Mouse (Mus musculus) left cerebral cortex, adult 8-10 months (tissue): ENCODE measurements around the gene Gm21852. TPM values are rescaled to one million over a fixed set of nuclear protein-coding genes. Genes with fewer than 3 reads are reported as not detected.
"Not testable (repeated sequence)": the region's sequence is repeated elsewhere in the genome, so short reads cannot be mapped to it uniquely, and the experiment has no call there.

Experiments used
- DNase-seq, 2 experiments: peaks; one replicate each; pipeline ENCODE4 v3.0.0; 2022; ENCODE audit warnings: low spot score in 2 of 2
- microRNA-seq, 2 experiments: library from miRNA; unstranded; fragments of <30 nt; microRNA quantifications; one replicate each; pipeline ENCODE4 v1.2.0; 2022
- total RNA-seq, 4 experiments: library from RNA; stranded (reverse); gene quantifications; 2 replicates each; pipeline ENCODE4 v1.2.4; 2022

The Gm21852 gene
- total RNA-seq, result not detected

DNA sequence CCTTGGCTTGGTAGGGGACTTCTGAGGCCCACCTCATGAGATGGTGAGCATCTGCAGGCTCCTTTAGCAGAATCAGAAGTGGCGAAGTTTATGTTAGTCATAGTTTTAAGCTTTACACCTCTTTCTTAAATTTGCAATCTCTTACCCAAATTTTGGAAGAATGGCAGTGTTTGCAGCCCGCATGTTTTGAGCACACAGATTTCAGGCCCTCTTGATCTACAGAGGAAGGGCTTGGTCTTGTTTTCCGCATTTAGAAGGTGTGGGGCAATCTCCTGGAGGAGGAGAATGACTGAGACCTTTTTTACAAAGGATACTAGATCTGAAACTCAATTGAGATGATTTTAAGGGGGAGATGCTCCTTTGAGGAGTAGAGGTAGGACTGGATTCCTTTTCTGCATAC lies at the start of gene Gm21852:
Gene Gm21852 (minus strand): TSS at position 101 of the 400 bp plus-strand sequence.
- DNase-seq, result not testable (repeated sequence)

Small RNA genes within 50 kb of the gene (microRNA-seq; reads per million reads assigned to microRNA genes)
- gene Gm27466, result 0 reads per million in 2 experiments
- gene Gm28018, result 0 reads per million in 2 experiments

Other genes starting within 250 kb of the Gm21852 start
- gene Gm21797, start 123.8 kb upstream of the Gm21852 start, total RNA-seq, result not detected
- gene Gm20795, start 152.9 kb upstream of the Gm21852 start, total RNA-seq, result not detected